Mouse (Mus musculus) adrenal gland, adult 18-20 months (tissue): ENCODE measurements around the gene Utp4. TPM values are rescaled to one million over a fixed set of nuclear protein-coding genes. Genes with fewer than 3 reads are reported as not detected.
"Not testable (repeated sequence)": the region's sequence is repeated elsewhere in the genome, so short reads cannot be mapped to it uniquely, and the experiment has no call there.

Experiments
- DNase-seq, 2 experiments: peaks; one replicate each; pipeline ENCODE4 v3.0.0; 2021 to 2022; ENCODE audit warnings: low spot score in 2 of 2
- long read RNA-seq, 2 experiments: library from polyadenylated mRNA; stranded (forward); transcript quantifications; one replicate each; pipeline ENCODE4 v2.0.0; 2021
- total RNA-seq, 2 experiments: library from RNA; stranded (reverse); gene quantifications; 1 replicate in 1 of 2; 2 replicates in 1 of 2; pipeline ENCODE4 v1.2.3; 2021

Gene Utp4
- 10 to 100 TPM; 48.9 to 50.9 TPM for total RNA-seq
- long read RNA-seq, experiment 1, transcript Utp4-201 (17 exons, 2,232 nt): major isoform, 37 of 47 reads
- long read RNA-seq, experiment 1, partial matches to known transcripts: 8 of 47 reads
- long read RNA-seq, experiment 1, other reads (novel, unspliced or antisense): 2 of 47 reads
- long read RNA-seq, experiment 2, transcript Utp4-201 (17 exons, 2,232 nt): major isoform, 72 of 91 reads
- long read RNA-seq, experiment 2, partial matches to known transcripts: 15 of 91 reads
- long read RNA-seq, experiment 2, other reads (novel, unspliced or antisense): 4 of 91 reads

DNA sequence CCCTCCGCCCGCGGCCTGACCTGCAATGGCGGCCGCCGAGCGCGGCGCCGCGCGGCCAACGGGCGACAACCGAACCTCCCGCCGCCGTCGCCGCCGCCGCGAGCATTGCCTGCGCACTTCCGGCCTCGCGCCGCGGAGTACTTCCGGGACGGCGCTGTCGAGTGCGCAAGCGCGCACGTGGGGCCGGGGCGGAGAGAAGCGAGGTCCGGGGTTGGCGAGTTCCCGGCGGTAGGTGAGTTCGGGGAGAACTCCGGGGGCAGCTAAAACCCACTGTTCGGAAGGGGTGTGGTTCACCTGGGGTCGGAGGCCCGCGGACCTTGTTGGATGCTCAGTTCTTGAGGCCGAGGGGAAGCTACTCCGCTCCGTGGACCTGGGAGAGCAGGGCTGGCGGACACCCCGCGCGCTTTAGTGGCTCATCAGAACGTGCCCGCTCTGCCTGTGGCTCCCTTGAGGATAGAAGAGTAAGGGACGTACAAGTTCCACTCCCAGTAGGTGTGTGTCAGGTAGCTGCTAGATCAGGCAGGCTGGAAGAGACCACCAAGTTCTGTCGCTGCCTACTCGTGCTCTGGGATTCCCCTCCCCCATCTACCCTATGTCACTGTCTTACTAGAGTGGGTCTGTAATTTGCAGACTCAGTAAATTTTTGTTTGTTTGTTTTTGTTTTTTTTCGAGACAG lies at the start of gene Utp4:
Utp4 (plus strand) TSS at position 156 of the 676 bp plus-strand sequence.
- DNase-seq: peak; percentile 90 to 92

DNA sequence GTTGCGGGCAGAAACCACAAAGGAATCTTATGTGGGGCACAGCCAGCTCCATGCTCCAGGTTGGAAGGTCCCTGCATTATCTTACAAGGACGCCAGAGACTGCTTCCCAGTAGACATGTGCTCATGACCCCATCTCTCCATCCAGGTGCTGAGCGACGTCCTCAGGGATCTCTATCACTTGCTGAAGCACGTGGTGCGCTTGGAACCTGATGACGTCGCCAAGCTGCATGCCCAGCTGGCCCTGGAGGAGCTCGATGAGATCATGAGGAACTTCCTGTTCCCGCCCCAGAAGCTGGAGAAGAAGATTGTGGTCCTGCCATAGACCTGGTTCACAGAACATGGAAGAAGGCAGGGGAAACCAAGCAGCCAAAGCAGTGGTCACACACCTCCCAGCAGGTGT lies 43.4 kb upstream of the Utp4 start:
- no peak for DNase-seq

DNA sequence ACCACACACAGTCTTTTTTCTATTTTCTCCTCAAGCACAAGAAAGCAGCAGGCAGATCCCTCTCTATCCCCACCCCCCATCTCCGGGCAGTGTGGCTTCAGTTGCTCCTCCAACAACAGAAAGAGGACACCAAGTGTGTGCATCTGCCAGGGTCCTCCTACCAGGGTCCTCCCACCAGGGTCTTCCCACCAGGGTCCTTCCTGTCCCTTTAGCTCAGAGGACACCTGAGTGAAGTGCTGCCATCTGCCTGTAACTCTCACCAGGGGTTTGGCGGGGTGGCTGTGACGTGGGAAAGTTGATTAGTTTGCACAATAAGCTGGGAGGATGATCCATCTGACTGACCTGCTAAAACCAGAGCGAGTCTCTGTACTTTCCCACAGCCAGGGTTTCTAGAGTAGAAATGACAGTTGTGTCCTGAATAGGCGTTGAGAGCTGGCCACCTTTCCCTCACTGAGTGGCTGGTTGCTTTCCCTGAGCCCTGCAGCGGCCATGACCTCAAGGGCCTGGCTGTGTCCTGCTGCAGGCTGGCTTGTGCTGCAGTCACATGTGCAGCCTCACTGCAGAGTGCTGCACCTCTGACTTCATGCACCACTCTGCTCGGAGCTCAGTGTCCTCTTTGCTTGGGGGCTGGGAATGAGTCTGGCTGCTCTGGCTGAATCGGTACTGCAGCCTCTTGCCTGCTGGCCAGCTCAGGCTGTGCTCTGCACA lies 38.7 kb upstream of the Utp4 start:
- DNase-seq: no peak

DNA sequence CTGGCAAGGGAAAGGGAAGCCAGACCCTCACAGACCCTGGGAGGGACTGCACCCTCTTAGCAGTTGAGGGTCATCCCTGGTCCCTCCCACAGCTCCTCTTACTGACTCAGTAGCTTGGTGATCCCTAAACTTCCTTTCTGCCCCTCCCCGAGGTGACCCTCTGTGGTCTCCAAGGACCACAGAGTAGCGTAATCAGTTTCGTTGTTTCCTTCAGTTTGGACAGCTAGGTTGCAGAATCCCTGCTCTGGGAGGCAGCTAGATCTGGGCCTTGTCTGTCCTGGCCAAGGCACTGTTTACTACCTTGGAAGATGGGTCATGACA lies 38.2 kb upstream of the Utp4 start:
- no peak for DNase-seq

DNA sequence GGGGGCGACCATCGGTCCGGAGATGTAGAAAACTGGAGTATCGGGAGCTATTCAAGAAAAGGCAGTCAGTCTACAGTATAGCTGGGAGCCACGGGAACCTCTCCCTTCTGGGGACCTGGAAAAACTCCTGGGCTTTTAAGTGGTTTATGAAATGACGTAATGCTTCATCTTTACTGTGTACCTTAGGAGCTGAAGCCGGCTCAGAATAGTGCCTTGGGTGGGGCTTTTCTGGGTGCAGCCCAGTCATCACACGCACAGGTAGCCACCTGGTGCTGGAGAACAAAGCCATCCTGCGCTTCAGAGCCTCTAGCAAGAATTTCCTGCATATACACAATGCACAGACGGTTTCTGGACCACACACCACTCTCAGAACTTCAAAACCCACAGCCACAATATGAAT lies 30.6 kb upstream of the Utp4 start:
- DNase-seq: no peak

DNA sequence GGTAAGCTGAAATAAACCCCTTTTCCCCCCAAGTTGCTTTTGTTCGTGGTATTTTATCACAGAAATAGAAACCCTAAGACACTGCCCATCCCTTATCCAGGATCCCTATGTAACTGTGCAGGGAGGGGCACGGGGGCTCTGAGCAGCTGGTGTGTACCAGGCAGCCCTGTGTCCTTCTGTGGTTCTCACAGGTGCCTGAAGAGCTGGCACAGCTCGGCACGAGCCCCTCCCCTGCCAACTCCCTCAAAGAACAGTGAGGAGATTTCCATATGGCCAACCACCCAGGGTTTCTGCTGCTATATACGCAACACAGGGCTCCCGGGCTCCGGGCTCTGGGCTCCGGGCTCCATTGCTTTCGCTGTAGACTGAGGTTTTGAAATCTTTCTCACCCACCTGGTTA lies 28.1 kb upstream of the Utp4 start:
- no peak for DNase-seq

DNA sequence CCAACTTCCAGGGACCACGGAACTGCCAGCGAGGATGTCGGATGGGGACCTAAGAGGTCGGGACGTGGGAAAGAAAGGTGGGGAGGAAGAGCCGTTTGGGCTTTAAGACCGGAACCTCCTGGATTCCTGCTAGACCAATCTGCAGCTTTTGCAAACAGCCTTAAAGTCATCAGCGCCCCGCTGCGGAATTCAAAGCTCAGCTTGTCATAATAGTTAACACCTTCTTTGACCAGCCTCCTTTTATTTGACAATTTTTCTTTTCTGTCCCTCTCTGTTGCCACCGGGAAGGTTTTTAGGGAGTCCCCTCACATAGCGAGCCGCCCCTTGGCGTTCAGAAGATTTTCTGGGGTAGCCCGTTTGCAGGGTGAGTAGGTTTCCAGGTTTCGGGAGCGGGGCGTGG lies 23.4 kb upstream of the Utp4 start, which contains the start of gene Has3:
Has3 (plus strand) TSS at position 192 of the 400 bp plus-strand sequence.
- DNase-seq: no peak

DNA sequence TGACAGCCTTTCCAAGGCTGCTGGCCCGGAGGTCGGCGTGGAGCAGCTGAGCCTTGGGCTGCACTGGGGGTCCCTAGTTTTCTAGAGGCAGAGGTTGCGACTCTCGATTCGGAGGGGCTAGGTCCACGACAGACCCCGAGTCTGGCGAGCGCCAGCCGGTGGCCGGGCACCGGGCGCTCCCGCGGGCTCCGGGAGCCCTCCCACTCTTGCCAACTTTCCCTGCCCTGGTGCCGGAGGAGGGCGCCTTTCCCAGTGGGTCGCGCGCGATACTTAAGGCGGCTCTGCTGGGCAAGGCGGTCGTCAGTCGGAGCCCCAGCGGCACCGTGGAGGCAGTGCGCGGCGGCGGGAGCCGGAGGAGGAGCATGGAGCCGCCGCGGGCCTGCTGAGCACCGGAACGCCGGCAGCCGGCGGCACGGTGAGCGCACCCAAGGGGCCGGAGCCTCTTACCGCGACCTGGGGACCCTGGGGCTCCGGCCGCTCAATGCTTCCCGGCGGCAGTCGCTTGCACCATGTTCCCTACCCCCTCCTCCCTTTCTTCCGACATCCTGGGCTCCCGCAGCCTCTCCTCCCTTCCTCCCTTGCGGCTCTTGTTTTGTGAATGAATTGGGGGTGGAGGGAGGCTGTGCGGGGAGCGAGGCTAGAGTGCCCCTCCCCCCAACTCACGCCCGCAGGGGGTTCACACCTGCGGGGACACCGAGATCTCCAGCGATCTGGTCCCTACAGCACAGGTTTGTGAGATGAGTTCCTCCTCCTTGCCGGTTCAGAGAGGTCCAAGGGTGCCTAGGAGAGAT lies 22.7 kb upstream of the Utp4 start:
- DNase-seq: peak; percentile 56 to 70

DNA sequence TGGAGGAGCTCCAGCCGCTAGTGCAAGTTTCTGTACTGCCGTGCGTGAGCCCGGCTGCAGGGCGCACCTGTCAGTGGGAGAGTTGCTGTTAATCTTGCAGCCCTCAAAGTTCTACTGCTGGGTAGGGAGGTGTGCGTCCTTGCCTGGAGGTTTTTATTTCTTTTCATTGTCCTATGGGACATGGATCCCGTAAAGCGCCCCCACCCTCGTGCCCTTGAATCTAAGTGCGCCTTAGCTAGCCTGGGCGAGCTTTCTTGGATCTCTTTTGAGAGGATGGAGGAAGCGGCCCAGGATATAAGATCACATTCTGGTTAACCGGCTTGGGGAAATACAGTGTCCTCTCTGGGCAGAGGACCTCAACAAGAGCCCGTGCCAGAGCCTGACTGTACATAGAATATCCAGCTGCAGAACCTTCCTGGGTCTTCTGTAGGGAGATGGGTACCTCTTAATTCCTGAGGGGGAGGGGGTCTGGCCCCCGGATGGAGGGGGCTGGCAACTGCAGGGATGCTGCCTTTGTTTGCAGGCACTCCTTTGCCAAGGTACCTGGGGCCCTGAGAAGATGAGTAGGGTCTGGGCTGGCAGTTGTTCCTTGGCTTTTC lies 22.0 kb upstream of the Utp4 start:
- DNase-seq: no peak

DNA sequence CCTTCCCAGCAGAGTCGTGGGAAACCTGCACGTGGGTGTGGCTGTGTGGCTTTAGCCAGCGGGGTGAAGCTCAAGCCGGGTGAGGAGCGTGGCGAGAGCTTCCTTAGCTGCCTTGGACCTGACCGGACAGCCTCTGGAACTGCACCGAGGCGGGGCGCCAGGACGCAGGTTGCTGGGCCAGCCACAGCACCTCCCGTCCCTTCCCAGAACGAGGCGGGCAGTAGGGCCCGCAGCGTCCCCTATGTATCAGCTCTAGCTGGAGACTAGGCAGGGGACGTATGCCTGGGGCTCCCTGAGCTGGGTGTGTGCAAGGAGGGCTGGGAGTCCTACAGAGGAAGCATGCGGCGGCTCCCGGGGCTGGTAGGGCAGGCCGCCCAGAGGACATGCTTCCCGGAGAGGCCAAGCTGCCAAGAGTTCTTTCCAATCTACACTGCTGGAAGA lies 21.5 kb upstream of the Utp4 start:
- peak; percentile 42 to 46 for DNase-seq

DNA sequence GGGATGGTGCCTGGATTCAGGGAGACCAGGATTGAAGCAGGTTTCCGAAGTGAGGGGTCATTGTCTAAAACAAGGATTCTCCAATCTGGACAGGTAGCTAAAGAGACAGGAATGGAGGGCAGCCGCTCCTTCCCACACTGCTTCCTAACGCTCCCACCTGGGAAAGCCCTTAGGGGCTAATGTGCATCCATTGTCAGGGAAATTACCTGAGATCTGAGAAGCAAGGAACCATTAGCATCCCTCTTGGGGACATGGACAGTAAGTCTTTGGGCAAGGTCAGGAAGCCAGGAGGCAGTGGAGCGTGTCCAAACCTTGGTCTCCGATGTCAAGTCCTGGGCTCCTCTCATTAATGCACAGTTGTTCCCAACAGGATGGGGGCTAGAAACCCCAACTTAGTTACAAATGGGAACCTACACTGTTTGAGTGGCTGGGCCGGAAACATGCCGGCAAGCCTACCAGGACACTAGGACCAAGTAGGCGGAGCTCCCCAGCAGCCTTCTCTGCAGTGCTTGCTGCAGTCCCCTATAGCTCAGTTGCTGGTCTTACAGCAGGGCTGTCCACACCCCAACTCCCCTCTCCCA lies 20.9 kb upstream of the Utp4 start:
- DNase-seq: no peak

DNA sequence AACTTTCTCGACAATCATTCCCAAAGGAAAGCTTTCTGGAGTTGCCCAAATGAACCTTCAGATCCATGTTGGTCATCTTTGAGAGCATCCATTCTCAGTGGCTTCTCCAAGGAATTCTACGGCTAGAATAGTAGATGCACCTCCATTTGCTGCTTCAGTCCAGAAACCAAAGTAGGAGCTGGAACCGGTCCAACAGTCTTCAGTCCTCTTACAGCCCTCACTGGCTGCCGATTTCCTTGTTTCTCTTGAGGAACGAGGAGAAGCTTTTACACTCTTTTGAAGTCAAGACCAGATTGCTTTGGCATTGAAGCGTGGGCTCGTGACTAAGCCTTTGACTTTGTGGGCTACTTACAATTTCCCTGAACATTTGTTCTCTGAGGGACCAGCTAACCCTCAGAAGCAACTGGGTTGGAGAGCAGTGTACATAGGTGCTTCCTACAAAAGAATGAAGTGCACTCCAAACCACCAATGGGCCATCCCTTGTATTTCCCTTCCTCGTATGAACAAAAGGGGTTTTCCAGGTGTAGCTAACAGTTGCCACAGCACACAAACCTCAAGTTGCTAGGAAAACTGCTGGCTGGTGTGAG lies 13.2 kb upstream of the Utp4 start:
- DNase-seq: no peak

DNA sequence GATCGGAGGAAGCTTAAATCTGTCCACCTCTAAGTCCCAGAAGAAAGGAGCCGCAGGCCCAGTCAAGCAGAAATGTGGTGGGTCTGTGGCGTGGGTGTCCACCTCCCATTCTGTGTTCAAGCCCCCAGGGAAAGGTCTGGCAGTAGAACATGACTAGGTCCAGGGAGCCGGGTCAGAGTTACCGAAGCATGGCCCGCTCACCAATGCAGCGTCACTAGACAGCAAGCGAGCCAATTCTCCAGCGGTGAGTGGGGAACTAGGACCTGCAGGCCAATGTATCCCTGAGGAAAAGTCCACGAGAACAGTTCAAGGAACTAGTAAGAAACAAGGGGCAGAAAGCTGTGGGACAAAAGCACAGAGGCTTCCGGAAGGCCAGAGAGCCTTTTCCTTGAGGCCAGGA lies 9.3 kb upstream of the Utp4 start:
- not testable (repeated sequence) for DNase-seq

DNA sequence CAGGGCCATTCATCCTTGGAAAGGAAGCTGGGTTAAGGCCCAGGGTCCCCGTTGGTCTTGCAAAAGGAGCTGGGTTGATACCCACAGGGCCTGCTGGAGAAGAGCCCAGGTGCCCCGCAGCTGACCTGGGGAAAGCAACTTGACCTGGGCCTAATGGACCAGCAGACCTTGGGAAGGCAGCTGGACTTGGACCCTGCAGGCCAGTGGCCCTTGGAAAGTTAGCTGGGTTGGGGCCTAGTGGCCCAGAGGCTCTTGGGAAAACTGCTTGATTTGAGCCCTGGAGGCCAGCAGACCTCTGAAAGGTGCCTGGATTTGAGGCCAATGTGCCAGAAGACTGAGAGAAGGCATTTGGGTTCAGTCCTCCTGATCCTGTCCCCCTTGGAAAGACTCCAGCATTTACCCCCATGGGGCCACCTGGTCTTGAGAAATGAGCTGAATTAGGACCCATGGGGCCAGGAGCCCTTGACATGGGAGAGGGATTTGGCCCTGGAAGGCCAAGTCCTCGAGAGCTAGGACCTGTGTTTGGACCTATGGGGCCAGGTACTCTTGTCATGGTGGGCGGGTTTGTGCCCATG lies 8.5 kb upstream of the Utp4 start:
- DNase-seq: not testable (repeated sequence)

DNA sequence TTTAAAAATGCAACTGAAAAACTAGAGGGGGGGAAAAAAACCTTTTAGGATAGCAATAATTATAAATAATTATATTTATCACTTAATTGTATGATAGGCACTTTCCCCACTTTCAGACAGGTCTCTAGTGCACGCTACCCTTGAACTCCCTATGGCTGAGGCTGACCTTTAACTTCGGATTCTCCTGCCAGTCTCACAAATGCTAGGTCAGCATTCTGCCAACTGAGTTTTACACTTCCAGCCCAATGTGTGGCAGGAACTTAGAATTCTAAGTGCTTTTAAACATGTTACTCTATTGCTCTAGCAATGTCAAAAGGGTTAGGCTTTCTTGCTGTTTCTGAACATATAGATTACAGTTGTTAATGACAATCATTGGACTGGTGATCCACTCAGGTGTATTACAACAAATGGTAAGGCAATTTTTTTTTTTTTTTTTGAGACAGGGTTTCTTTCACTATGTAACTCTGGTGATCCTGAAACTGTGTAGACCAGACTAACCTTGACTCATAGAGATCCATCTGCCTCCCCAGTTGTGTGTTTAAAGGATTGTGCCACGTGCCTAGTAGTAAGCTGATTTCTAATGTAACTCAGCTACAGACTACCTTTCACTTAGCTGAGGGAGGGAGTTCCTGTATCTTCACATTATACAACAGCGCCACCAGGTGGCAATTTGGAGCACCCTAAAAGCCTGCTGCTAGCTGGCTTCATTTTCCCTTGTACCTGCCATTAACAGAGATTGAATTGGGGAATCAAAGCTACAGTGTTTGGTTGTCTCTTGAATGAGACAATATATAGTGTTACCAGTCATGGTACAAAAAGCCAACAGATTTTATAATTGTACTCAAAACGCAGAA lies 5.9 kb upstream of the Utp4 start:
- DNase-seq: peak; percentile 71 to 74

DNA sequence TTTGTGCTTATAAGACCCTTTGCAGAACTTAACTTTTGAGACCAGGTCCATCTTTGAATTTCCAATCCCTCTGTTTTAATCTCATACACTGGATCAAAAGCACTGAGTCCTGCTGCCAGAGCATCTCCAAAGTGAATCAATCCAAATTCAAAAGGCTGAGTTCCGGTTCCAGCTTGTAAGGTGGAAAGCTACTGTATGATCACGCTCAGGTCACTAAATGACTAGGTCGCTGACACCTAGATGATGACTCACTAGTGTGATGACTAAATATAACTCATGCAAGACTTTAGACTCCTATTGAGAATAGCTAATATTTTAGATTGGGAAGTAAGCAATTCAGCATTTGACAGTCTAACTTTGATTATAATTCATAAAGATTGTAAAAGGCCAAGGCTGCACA lies 4.6 kb upstream of the Utp4 start:
- DNase-seq: no peak

DNA sequence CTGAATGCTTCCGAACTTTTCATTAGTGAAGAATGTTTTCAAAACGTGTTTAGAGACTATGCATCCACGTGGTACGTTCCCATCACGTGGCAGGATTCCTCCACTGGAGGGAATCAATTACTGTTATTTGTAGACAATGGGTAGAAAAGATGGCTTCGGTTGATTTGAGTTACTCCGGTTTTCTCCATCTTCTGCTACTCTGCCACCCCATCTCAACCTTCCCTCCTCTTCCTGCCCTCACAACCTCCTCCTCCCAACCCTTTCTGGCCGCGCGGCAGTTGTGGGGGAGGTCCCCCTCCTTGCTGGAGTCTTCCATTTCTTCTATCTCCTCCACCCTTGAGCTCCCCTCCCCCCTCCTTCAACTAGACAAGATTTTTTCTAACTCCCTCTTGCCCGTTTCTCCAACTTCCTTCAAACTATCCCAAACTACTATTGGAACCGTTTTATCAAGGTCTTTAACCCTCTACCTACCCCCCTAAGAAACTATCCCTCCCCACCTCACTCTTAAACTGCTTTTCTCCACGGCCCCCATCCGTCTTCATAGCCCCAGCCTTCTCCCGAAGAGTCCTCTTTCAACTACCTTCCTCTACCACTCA lies 1.1 kb upstream of the Utp4 start:
- DNase-seq: no peak

DNA sequence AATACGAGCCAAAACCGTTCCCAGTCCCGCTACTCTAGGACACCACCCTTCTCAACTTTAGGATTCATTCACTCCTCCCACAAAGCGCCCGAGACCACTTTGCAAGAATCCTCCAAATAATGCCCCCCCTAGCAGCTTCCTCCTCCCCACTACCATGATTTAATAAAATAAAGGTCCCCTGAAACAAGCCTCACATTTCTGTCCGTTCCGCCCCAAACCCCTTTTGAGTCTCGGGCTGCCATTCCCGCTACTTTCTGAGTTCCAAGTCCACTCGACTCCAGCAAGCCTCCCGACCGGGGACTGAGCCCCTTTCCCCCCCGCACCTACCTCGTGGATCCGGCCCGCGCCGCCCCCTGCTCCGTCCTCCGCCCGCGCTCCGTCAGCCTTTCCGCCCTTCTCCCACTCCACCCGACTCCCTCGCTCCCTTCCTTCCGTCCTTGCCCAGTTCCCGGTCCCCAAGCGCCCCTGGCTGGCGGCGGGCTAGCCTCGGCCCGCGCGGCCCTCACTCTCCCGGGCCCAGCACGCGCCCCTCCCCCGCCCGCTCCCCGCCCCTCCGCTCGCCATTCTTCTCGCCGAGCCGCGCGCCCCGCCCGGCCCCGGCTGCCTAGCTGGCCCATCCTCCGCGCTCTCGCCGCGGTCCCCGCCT lies 507 bp upstream of the Utp4 start:
- DNase-seq: peak in 1 of 2 experiments; percentile 67
